Mouse (Mus musculus) spleen, adult 12 weeks (tissue): Measurements from ENCODE around the gene Srm.
A peak's percentile ranks its signal among the peaks of the same experiment; 100 is the strongest.

Experiments used
- DNase-seq: peaks from one replicate; pipeline ENCODE4 v3.0.0; 2022; ENCODE audit warnings: low spot score

Gene Srm

DNA sequence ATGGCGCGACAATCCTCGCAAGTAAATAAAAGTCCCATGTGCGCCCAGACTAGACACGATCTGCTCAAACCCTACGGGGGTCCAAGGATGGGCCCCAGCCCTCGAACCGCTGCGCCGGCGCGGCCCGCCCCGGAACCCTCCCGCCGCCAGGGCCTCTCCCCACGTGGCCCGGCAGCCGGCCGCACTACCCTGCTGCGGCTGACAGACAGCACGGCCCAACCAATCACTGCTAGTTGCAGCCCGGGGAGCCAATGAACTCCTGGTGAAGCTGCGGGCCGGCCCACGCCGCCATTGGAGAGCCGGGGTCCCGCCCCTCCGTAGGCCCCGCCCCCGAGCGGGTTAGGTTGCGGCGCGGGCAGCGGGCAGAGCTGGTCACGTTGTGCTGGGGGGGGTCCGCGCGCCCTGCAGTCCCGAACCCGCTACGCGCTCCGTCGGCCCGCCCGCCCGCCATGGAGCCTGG is at the start of gene Srm:
Srm (plus strand) TSS at position 333 of the 460 bp plus-strand sequence.
- peak; percentile 90 for DNase-seq

- no peak for DNase-seq
Observed at GRCm38 (mm10) chr4:148549106-148549505, 42.2 kb upstream of the Srm start.

GRCm38 (mm10) chr4:148557766-148558165 is 33.5 kb upstream of the Srm start:
- no peak for DNase-seq

DNA sequence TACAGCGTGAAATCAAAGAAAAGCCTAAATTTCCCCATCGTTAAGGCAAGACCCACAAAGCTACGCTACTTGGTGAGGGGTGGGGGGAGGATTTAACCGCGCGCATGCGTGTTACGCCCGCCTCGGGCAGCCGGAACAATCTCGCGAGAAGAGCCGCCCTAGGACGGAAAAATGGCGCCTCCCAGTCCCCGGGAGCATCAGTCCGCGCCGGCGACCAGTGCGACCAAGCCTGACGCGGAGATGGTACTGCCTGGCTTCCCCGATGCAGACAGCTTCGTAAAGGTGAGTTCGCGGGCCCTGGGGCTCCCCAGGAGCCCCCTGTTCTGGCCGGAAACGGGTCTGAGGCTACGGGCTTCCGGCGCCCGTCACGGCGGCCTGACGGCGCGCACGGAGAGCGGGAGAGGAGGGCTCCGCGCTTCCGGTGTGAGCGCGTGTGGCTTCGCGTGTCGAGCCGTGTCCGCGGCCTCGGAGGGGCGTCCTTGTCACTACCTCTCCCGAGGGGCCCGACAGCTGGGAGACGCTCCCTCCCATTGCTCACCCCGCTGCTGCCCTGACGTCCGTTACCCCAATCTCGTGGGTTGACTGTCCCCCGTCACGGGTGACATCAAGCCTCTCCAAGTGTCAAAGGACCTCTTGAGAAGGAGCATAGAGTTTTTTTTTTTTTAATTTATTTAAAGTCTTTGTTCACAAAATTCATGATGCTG is 32.9 kb upstream of the Srm start, which contains the start of gene Exosc10:
Exosc10 (plus strand) TSS at position 133 of the 704 bp plus-strand sequence.
- DNase-seq, result peak; percentile 75

DNA sequence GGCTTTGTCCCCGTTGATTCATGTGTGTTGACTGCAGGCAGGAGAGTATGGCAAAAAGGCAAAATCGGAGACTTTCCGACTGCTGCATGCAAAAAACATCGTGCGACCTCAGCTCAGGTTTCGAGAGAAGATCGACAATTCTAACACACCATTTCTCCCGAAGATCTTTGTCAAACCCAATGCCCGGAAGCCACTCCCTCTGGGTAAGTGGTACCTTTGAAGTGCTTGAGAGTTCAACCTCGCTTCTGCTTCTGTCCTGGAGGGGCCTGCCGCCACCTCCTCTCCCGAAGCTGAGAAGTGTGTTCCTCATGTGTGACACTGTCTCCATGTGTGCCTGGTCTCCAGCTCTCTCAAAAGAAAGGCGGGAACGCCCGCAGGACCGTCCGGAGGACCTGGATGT is 28.6 kb upstream of the Srm start:
- no peak for DNase-seq

DNA sequence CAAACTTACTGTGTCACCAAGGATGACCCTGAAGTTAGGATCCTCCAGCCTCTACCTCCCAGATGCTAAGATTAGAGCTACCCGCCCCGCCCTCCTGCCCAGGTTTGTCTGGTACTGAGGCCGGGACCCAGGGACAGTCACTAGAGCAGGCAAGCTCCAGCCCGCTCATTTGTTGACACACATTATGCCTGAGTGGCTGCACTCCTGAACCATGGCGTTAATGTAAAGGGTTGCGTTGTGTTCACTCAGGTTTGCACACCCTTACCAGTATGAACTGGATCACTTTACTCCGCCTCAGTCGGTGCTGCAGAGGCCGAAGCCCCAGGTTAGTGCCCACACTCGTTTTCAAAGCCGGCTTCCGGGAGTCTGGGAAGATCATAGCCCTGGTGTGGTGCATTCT is 27.7 kb upstream of the Srm start:
- DNase-seq, result no peak

- DNase-seq, result no peak
Observed at GRCm38 (mm10) chr4:148570138-148570537, 21.2 kb upstream of the Srm start.

DNA sequence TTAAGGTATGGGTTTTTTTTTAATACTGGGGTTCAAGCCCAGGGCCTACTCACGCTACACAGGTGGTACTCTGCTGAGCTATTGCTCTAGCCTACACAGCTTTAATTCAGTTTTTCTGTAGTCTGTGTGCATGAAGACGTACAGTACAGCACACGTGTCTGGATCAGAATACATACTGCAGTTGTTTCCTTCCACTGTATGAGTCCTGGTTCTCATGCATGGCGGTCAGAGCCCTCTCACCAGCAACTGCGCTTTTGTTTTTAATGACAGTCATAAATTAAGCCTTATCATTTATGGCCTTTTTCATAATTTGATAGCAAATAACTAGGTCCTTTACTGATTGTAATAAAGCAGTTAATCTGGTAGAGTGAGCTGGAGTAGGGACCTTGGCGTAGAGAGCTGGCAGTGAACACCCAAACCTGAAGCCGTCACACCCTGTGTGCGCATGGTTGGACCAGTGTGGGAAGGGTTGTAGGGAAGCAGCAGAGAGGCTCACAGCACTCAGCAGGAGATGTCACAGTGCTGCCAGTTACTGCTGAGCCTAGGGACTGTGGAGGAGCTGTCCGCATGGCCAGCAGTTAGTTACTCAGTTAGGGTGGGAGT is 20.5 kb upstream of the Srm start:
- DNase-seq, result no peak

GRCm38 (mm10) chr4:148573222-148573621 is 18.1 kb upstream of the Srm start:
- DNase-seq, result no peak

DNA sequence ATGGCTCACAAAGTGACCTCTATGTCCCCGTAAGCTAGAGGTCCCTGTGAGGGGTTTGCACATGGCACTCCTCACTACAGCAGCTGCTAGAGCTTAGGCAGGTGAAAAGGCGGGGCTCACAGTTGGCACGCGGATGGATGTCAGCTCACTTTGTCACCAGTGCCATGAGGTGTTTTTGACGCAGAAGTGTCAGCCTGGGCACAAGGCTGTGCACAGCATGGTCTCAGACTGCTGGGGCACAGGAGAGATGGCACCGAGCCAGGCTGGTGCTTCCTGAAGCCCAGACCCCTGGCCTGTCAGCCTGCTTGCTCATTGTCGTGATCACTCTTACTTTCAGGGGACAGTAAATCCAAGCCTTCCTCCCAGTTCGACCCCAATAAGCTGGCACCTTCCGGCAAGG is 10.5 kb upstream of the Srm start:
- DNase-seq, result no peak

DNA sequence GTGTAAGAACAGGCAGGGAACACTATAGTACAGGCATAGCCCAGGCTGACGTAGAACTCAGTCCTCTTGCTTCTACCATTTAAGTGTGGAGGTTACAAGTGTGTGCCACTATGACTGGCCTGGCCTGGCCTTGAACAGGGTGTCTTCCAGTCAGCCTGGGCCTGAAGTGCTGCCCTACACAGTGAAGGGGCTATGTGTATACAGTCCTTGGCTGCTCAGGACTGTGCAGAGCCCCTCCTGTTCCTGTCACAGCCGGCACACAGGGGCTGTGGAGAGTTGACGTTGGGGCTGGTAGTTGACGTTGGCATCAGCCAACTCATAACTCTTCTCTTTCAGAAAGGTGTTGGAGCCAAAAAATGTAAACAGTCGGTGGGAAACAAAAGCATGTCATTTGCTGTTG is 9.9 kb upstream of the Srm start:
- no peak for DNase-seq

GRCm38 (mm10) chr4:148583257-148583656 is 8.0 kb upstream of the Srm start:
- DNase-seq, result no peak

- DNase-seq, result no peak
Observed at GRCm38 (mm10) chr4:148586648-148587047, 4.7 kb upstream of the Srm start.

- DNase-seq, result no peak
Observed at GRCm38 (mm10) chr4:148588793-148589192, 2.5 kb upstream of the Srm start.

DNA sequence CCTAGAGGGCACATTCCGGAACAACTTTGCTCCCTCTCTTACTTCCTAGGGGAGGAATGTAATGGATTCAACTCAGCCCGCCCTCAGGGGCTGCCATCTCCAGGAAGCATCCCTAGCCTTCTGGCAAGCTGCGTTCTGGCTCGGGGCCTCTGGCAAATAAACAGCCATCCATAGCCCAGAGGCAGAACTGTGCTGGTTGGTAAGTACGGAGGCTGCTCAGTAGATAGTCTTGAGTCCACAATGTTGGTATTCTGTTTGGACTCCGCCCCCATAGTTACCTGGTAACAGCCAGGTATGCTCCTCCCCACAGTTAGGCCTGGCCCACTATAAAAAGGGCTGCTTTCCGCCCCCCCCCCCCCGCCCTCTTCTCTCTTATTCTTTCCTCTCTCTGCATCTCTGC is 1.7 kb upstream of the Srm start:
- no peak for DNase-seq

GRCm38 (mm10) chr4:148590421-148591170 is 707 bp upstream of the Srm start:
- DNase-seq, result no peak

DNA sequence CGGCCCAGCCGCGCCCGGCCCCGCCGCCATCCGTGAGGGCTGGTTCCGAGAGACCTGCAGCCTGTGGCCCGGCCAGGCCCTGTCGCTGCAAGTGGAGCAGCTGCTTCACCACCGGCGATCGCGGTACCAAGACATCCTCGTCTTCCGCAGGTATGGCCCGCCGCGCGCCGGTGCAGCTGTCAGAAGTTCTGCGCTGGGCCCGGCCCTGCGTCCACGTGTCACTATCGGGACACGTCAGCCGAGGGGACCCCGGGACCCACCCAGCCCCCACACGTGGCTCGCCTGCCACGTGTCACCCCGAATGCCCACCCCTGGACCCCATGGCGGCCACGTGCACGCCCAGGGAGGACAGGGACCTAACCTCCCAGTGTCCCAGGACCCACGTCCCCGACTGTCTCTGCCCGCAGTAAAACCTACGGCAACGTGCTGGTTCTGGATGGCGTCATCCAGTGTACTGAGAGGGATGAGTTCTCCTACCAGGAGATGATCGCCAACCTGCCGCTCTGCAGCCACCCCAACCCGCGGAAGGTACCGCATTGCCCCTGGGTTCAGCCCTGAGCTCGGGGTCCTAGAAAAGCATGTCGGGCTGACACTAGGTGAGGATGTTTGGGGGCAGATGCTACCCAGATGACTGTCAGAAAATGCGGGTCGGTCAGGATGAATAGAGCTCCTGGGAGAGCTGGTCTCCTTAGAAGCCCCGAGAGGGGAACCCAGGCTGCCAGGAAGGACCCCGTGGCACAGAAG is 506 bp downstream of the Srm start:
- DNase-seq, result no peak

- DNase-seq, result no peak
Observed at GRCm38 (mm10) chr4:148593996-148594395, 2.7 kb downstream of the Srm start.

DNA sequence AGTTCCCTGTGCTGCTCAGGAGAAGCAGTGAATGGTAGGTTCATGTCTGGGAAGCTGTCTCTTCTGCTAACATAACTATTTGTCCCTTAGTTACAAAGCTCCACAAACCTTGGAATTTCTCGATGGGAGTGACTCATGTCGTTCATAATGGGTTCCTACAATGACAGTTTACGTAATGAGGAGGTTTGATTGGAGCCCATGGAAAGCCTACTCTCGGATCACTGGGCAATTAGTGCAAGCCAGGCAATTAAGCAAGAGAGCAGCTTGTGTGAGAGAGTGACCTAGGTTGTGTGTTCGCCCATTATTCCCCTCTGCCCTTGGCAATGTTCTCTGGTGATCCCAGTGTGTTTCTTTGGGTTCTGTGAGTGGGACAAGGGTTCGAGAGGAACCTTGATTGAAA is 4.6 kb downstream of the Srm start:
- no peak for DNase-seq

DNA sequence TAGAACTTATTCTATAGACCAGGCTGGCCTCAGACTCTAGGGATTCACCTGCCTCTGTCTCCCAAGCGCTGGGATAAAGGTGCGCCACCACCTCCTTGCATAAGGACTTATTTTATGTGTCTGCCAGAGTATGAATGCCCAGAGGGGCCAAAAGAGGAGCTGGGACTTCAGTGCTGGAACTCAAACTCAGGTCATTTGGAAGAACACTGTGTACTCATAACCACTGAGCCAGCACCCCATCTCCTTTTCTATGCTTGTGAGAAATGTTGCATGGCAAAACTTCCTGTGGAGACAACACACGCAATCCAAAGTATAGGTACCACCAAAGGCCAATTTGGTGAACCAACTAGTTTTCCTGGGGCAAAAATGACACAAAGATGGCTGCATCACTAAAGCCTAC is 5.4 kb downstream of the Srm start:
- DNase-seq, result no peak

GRCm38 (mm10) chr4:148598826-148599225 is 7.5 kb downstream of the Srm start:
- DNase-seq, result no peak

- no peak for DNase-seq
Observed at GRCm38 (mm10) chr4:148600316-148600715, 9.0 kb downstream of the Srm start.
